Mouse (Mus musculus) midbrain, embryonic 14.5 days (tissue): Measurements from ENCODE around the gene Trpv6. TPM values are rescaled to one million over a fixed set of nuclear protein-coding genes. Genes with fewer than 3 reads are reported as not detected.

Experiments used
- ATAC-seq: fragments of 200-750 bp; cut with Nextera tagmentation; 2 replicates; pipeline ENCODE4 v1.8.0; 2017; ENCODE audit warnings: moderate number of reproducible peaks, moderate library complexity; ENCODE audit not compliant: low FRiP score, low TSS enrichment
- DNase-seq: peaks from one replicate; pipeline ENCODE4 v3.0.0-alpha.2; 2015
- H3K27ac ChIP-seq: fragments of 300-500 bp; sonication (generic); replicated peaks from 2 replicates; pipeline ENCODE4 v1.5.1; 2014; ENCODE audit warnings: mild to moderate bottlenecking, low read depth, low read length, moderate library complexity
- H3K27me3 ChIP-seq: fragments of 300-500 bp; sonication (generic); 2 replicates; pipeline ENCODE4 v1.6.1; 2014; ENCODE audit warnings: low read length, control low read depth, mixed read lengths; ENCODE audit not compliant: control insufficient read depth, insufficient read depth
- H3K36me3 ChIP-seq: fragments of 300-500 bp; sonication (generic); 2 replicates; pipeline ENCODE4 v1.6.1; 2014; ENCODE audit warnings: low read length, control low read depth; ENCODE audit not compliant: control insufficient read depth, insufficient read depth
- H3K4me1 ChIP-seq: fragments of 300-500 bp; sonication (generic); 2 replicates; pipeline ENCODE4 v1.6.1; 2014; ENCODE audit warnings: mild to moderate bottlenecking, antibody characterized with exemption, low read length, control low read depth; ENCODE audit not compliant: control insufficient read depth, insufficient read depth
- H3K4me2 ChIP-seq: fragments of 300-500 bp; sonication (generic); 2 replicates; pipeline ENCODE4 v1.6.1; 2014; ENCODE audit warnings: mild to moderate bottlenecking, low read length, moderate library complexity
- H3K4me3 ChIP-seq: fragments of 300-500 bp; sonication (generic); replicated peaks from 2 replicates; pipeline ENCODE4 v1.5.1; 2014; ENCODE audit warnings: low read depth, low read length
- H3K9ac ChIP-seq: fragments of 300-500 bp; sonication (generic); replicated peaks from 2 replicates; pipeline ENCODE4 v1.6.1; 2014; ENCODE audit warnings: mild to moderate bottlenecking, low read length, moderate library complexity
- H3K9me3 ChIP-seq: fragments of 300-500 bp; sonication (generic); 2 replicates; pipeline ENCODE4 v1.6.1; 2016; ENCODE audit warnings: low read length, control low read depth, mixed read lengths; ENCODE audit not compliant: control insufficient read depth
- WGBS: fragments of 180-500 bp; shearing (Covaris S2); extraction: QIAGEN DNeasy Blood & Tissue Kit; methylation state at CpG from one replicate; pipeline ENCODE4 v1.1.7; 2014; 5-methylcytosine and 5-hydroxymethylcytosine counted together
- polyA plus RNA-seq: library from polyadenylated mRNA; unstranded; fragments of >200 nt; fragmentation: Nextera tagmentation; extraction: Ambion mirVana; gene quantifications from 2 replicates; pipeline ENCODE4 v1.2.1, GENCODE M21; 2014

Gene Trpv6
- polyA plus RNA-seq, 1 experiment from 2014 or later = 1.2 TPM

DNA sequence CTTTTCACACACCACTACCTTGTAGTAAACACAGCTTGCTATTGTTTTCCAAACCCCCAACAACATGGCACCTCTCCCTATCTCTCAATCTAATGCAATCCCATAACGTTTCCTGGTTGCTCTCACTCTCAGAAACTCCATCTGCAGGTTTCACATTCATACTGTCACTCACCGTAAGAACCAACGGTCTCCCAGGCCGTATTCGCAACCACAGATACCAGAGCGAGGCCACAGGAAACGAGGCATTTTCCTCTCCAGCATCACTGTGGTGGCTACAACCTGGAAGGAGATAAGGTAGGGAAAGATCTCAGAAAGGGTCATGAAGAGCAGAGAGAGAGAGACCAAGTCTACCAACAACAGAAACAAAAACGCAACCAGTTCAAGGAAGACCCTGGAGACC, 18.4 kb upstream of the Trpv6 start:
- DNase-seq (no peak), ATAC-seq (no peak)
- H3K4me1 ChIP-seq = no peaks in the 10 kb centered on the region
- H3K4me2 ChIP-seq = no peak overlapping the region
- no peak overlapping the region for H3K9ac ChIP-seq
- no peak overlapping the region for H3K27ac ChIP-seq
- no peaks in the 10 kb centered on the region for H3K9me3 ChIP-seq
- no peaks in the 10 kb centered on the region for H3K36me3 ChIP-seq
- H3K4me3 ChIP-seq = no peak overlapping the region
- WGBS = 91% methylated on average over 8 of the region's 8 CpGs
- no peaks in the 10 kb centered on the region for H3K27me3 ChIP-seq

GRCm38 (mm10) chr6:41653173-41653572, 17.0 kb upstream of the Trpv6 start:
- DNase-seq (no peak), ATAC-seq (no peak)
- Histone ChIP-seq H3K4me2 (no peak overlapping the region), H3K4me3 (no peak overlapping the region), H3K9me3 (no peaks in the 10 kb centered on the region), H3K27ac (no peak overlapping the region), H3K27me3 (no peaks in the 10 kb centered on the region), H3K9ac (no peak overlapping the region), H3K36me3 (no peaks in the 10 kb centered on the region), H3K4me1 (no peaks in the 10 kb centered on the region)
- WGBS = 93% methylated on average over 5 of the region's 5 CpGs

DNA sequence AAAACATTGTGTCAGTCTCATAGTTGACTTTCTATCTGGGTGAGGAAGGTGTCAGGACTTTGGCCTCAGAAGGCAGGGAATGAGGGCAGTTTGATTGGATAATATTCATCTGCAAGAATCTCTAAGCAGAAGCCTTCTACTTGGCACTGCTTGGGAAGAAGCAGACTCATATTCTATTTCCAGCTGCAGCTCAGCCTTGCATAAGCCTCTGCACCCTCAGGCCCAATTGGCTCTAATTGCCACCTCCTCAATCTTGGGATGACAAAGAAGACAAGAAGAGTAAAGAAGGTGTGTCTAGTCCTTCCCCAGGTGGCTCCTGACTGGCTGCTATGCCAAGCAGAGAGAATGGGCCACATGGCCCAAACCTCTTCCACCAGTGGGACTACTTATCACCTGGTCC, 10.5 kb upstream of the Trpv6 start:
- Histone ChIP-seq H3K4me3 (no peak overlapping the region), H3K9ac (no peak overlapping the region)
- no peak for ATAC-seq

DNA sequence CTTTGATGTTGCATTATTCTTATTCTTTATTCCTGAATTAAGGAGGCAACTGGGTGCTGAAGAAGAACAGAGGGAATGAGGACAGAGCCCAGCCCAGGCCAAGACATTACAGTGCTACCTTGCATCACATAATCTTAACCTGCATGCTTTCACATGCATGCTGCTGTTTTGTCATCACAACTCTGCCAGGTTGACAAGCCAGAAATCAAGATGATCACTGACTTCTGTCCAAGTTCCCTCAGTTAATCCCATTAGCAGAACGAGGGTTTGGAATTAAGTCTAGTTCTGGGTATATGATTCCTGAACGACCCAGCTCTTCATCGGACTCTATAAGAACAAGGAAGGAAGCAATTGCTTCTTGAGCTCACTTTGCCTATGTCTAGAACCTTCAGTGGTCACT, 10.0 kb upstream of the Trpv6 start:
- no peak overlapping the region for H3K4me2 ChIP-seq
- no peaks in the 10 kb centered on the region for H3K27me3 ChIP-seq
- WGBS = 89% methylated on average over 3 of the region's 3 CpGs

More for the DNA sequence above, 10.5 kb upstream of the Trpv6 start:
- H3K4me1 ChIP-seq = no peaks in the 10 kb centered on the region
- DNase-seq = no peak
- no peak overlapping the region for H3K27ac ChIP-seq
- no peak overlapping the region for H3K4me2 ChIP-seq
- no peaks in the 10 kb centered on the region for H3K27me3 ChIP-seq
- no peaks in the 10 kb centered on the region for H3K9me3 ChIP-seq
- H3K36me3 ChIP-seq = no peaks in the 10 kb centered on the region

DNA sequence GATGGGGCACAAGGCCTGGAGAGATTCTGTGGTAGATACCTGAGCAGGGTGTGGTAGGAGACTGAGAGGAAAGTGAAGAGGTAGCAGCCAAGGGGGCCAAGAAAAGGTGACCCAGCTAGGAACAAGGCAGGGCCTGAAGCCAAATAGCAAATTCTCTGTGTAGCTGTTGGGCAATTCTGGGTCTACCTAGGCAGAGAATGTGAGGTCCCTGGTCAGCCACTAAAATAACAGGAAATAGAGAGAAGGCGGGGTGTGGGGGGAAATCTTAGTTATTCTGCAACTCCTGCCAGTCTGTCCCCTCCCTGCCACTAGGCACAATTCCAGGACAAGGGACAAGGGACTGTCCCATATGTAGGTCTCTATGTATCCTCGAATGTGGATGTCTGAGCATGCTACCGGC, 7.0 kb upstream of the Trpv6 start:
- no peaks in the 10 kb centered on the region for H3K36me3 ChIP-seq
- ATAC-seq (no peak), DNase-seq (no peak)
- 93% methylated on average over 3 of the region's 3 CpGs for WGBS
- no peaks in the 10 kb centered on the region for H3K27me3 ChIP-seq
- H3K4me2 ChIP-seq = no peak overlapping the region
- no peak overlapping the region for H3K4me3 ChIP-seq
- no peaks in the 10 kb centered on the region for H3K9me3 ChIP-seq
- H3K4me1 ChIP-seq = no peaks in the 10 kb centered on the region
- no peak overlapping the region for H3K27ac ChIP-seq
- no peak overlapping the region for H3K9ac ChIP-seq

More for the DNA sequence above, 10.0 kb upstream of the Trpv6 start:
- Histone ChIP-seq H3K9ac (no peak overlapping the region), H3K4me1 (no peaks in the 10 kb centered on the region), H3K9me3 (no peaks in the 10 kb centered on the region), H3K4me3 (no peak overlapping the region), H3K36me3 (no peaks in the 10 kb centered on the region), H3K27ac (no peak overlapping the region)
- DNase-seq (no peak), ATAC-seq (no peak)

DNA sequence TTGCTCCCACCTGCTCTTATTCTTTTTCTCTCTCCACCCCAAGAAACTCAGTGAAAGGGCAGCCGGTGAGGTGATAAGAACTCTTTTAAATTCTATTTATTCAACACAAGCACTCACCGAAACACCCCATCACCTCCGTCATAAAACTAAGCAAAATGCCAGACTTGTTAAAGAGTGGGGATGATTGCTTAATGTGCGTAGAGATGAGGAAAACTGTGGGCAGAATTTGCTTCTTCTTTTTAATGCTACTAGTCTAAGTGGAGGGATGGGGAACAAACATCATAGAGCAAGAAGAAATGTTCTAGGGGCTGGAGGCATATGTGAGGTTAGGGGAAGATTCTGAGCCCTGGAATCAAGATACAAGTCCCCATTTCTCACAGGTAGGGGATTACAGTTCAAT, 6.6 kb upstream of the Trpv6 start:
- no peak for DNase-seq
- H3K36me3 ChIP-seq = no peaks in the 10 kb centered on the region
- 90% methylated on average over 4 of the region's 4 CpGs for WGBS

GRCm38 (mm10) chr6:41641173-41641866, 5.1 kb upstream of the Trpv6 start:
- Histone ChIP-seq H3K4me3 (no peak overlapping the region), H3K4me2 (no peak overlapping the region), H3K9me3 (no peaks in the 10 kb centered on the region), H3K36me3 (no peaks in the 10 kb centered on the region), H3K27me3 (no peaks in the 10 kb centered on the region), H3K4me1 (no peaks in the 10 kb centered on the region), H3K9ac (no peak overlapping the region), H3K27ac (no peak overlapping the region)
- DNase-seq (no peak), ATAC-seq (no peak)
- WGBS = 88% methylated on average over 6 of the region's 6 CpGs

More for the DNA sequence above, 6.6 kb upstream of the Trpv6 start:
- no peaks in the 10 kb centered on the region for H3K9me3 ChIP-seq
- no peak overlapping the region for H3K9ac ChIP-seq
- no peaks in the 10 kb centered on the region for H3K27me3 ChIP-seq
- no peak for ATAC-seq
- H3K4me1 ChIP-seq = no peaks in the 10 kb centered on the region
- no peak overlapping the region for H3K4me2 ChIP-seq
- H3K4me3 ChIP-seq = no peak overlapping the region
- no peak overlapping the region for H3K27ac ChIP-seq

DNA sequence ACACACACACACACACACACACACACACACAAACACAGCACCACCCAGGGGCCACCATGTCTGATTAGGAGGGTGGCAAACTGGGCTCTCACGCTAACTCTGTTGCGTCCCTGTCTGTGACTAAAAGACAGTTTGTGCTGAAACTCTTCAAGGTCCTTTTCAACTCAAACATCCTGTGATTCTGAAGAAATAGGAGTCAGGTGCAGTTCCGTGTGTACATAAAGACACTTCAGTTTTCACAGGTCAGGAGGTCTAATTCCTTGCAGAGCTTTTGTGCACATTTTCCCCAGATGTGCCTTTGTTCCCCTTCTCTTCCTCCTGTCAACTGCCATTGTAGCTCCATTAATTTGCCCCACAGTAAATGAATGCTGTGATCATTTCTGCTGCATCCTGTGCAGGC, 4.2 kb upstream of the Trpv6 start:
- Histone ChIP-seq H3K4me2 (no peak overlapping the region), H3K9me3 (no peaks in the 10 kb centered on the region), H3K4me3 (no peak overlapping the region), H3K27me3 (no peaks in the 10 kb centered on the region), H3K9ac (no peak overlapping the region), H3K27ac (no peak overlapping the region), H3K36me3 (no peaks in the 10 kb centered on the region), H3K4me1 (no peaks in the 10 kb centered on the region)
- WGBS = 77% methylated on average over 3 of the region's 3 CpGs
- no peak for ATAC-seq
- DNase-seq = no peak

- H3K9ac ChIP-seq = no peak overlapping the region
- H3K36me3 ChIP-seq = no peaks in the 10 kb centered on the region
- H3K27me3 ChIP-seq = no peaks in the 10 kb centered on the region
- ATAC-seq (no peak), DNase-seq (no peak)
- no peak overlapping the region for H3K27ac ChIP-seq
- WGBS = 82% methylated on average over 6 of the region's 6 CpGs
- H3K4me3 ChIP-seq = no peak overlapping the region
- H3K4me2 ChIP-seq = no peak overlapping the region
- H3K9me3 ChIP-seq = no peaks in the 10 kb centered on the region
- H3K4me1 ChIP-seq = no peaks in the 10 kb centered on the region
These were observed 1.8 kb upstream of the Trpv6 start for GRCm38 (mm10) chr6:41637927-41638506.
